Mouse (Mus musculus): ENCODE results near the gene Ptprh. TPM values are rescaled to one million over a fixed set of nuclear protein-coding genes. Genes with fewer than 3 reads are reported as not detected.
"Not testable (repeated sequence)": the region's sequence is repeated elsewhere in the genome, so short reads cannot be mapped to it uniquely, and the experiment has no call there.

Gene Ptprh
- polyA plus RNA-seq, 1 experiment from 2014 or later: not detected

- no peaks in the 10 kb centered on the region for H3K4me1 ChIP-seq (ENCODE audit: insufficient read depth)
- no peak overlapping the region for H3K4me3 ChIP-seq (ENCODE audit: low read depth, low read length)
- WGBS: 73% methylated on average over 12 of the region's 12 CpGs
- H3K9ac ChIP-seq: no peak overlapping the region
- H3K27ac ChIP-seq (ENCODE audit: low read depth): no peak overlapping the region
- no peaks in the 10 kb centered on the region for H3K36me3 ChIP-seq (ENCODE audit: insufficient read depth)
- H3K4me2 ChIP-seq: no peak overlapping the region
- no peak for ATAC-seq (ENCODE audit: insufficient read depth)
- no peak for TF ChIP-seq CTCF (IDR thresholded peaks at IDR 0.05; ENCODE audit: low read depth)
- no peaks in the 10 kb centered on the region for H3K27me3 ChIP-seq (ENCODE audit: insufficient read depth, low read length)
- no peak for DNase-seq
- no peaks in the 10 kb centered on the region for H3K9me3 ChIP-seq (ENCODE audit: low read depth, low read length)
Measured at GRCm38 (mm10) chr7:4611921-4612341, 8.1 kb upstream of the Ptprh start.

DNA sequence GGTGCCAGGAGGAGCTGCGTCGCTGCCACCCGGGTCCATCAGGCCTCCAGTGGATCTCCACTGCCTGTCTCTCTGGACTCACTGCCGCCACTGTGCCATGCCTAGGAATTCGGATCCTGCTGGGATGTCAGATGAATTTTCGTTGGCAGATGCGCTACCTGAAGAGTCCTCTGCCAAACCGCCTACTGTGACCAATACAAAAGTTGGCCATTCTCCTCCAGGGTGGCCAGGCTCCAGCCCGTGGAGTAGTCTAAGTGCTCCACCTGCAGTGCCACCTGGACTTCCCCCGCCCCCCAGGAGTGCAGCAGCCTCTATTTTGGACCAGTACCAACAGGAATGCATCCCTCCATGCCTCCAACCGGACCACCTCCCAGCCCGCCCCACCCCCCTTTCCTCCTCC is 7.7 kb upstream of the Ptprh start:
- ATAC-seq (ENCODE audit: insufficient read depth) (no peak), DNase-seq (no peak)
- Histone ChIP-seq H3K9me3 (ENCODE audit: low read depth, low read length) (no peaks in the 10 kb centered on the region), H3K36me3 (ENCODE audit: insufficient read depth) (no peaks in the 10 kb centered on the region), H3K4me3 (ENCODE audit: low read depth, low read length) (no peak overlapping the region), H3K4me2 (no peak overlapping the region), H3K9ac (no peak overlapping the region), H3K4me1 (ENCODE audit: insufficient read depth) (no peaks in the 10 kb centered on the region), H3K27ac (ENCODE audit: low read depth) (no peak overlapping the region), H3K27me3 (ENCODE audit: insufficient read depth, low read length) (no peaks in the 10 kb centered on the region)
- no peak for TF ChIP-seq CTCF (IDR thresholded peaks at IDR 0.05; ENCODE audit: low read depth)
- WGBS: 78% methylated on average over 12 of the region's 12 CpGs

- no peak for TF ChIP-seq CTCF (IDR thresholded peaks at IDR 0.05; ENCODE audit: low read depth)
- Histone ChIP-seq H3K27ac (ENCODE audit: low read depth) (no peak overlapping the region), H3K4me3 (ENCODE audit: low read depth, low read length) (no peak overlapping the region), H3K27me3 (ENCODE audit: insufficient read depth, low read length) (no peaks in the 10 kb centered on the region), H3K4me2 (no peak overlapping the region), H3K9ac (no peak overlapping the region), H3K4me1 (ENCODE audit: insufficient read depth) (no peaks in the 10 kb centered on the region), H3K36me3 (ENCODE audit: insufficient read depth) (no peaks in the 10 kb centered on the region), H3K9me3 (ENCODE audit: low read depth, low read length) (no peaks in the 10 kb centered on the region)
- no peak for ATAC-seq (ENCODE audit: insufficient read depth)
- DNase-seq: no peak
- 56% methylated on average over 5 of the region's 5 CpGs for WGBS
Measured at GRCm38 (mm10) chr7:4608002-4608401, 4.2 kb upstream of the Ptprh start.

DNA sequence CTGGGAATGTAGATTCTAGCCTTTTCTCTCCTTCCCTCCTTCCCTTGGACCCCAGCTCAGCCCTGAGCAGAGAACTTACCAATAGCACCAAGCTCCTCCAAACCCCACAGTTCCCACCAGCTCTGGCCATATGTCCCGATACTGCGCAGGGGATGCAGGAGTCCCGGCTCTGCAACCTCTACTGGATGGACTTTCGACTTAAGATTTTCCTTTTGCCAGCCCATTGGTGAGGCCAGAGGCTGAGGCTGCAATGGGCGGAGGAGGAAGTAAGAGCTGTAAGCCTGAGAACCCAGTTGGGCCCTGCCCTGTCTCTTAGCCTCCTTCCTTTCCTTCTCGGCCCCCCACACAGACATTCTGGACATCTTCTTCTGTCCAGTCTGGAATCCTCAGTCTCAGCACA is 872 bp downstream of the Ptprh start:
- no peak for TF ChIP-seq CTCF (IDR thresholded peaks at IDR 0.05; ENCODE audit: low read depth)
- H3K27me3 ChIP-seq (ENCODE audit: insufficient read depth, low read length): no peaks in the 10 kb centered on the region
- H3K4me1 ChIP-seq (ENCODE audit: insufficient read depth): no peaks in the 10 kb centered on the region
- no peak overlapping the region for H3K4me2 ChIP-seq
- H3K36me3 ChIP-seq (ENCODE audit: insufficient read depth): no peaks in the 10 kb centered on the region
- no peak for DNase-seq
- H3K27ac ChIP-seq (ENCODE audit: low read depth): no peak overlapping the region
- H3K9me3 ChIP-seq (ENCODE audit: low read depth, low read length): no peaks in the 10 kb centered on the region
- H3K4me3 ChIP-seq (ENCODE audit: low read depth, low read length): no peak overlapping the region
- H3K9ac ChIP-seq: no peak overlapping the region
- 86% methylated on average over 6 of the region's 6 CpGs for whole genome bisulfite sequencing
- no peak for ATAC-seq (ENCODE audit: insufficient read depth)

GRCm38 (mm10) chr7:4597046-4597445 is 6.8 kb downstream of the Ptprh start:
- DNase-seq: not testable (repeated sequence)
- 65% methylated on average over 4 of the region's 4 CpGs for WGBS

GRCm38 (mm10) chr7:4581481-4581880 is 22.4 kb downstream of the Ptprh start:
- not testable (repeated sequence) for H3K4me3 ChIP-seq (ENCODE audit: low read depth, low read length); H3K27me3 ChIP-seq (ENCODE audit: insufficient read depth, low read length); H3K9ac ChIP-seq; H3K9me3 ChIP-seq (ENCODE audit: low read depth, low read length); H3K27ac ChIP-seq (ENCODE audit: low read depth); ATAC-seq (ENCODE audit: insufficient read depth); H3K4me2 ChIP-seq; H3K4me1 ChIP-seq (ENCODE audit: insufficient read depth); DNase-seq; H3K36me3 ChIP-seq (ENCODE audit: insufficient read depth)
- 88% methylated on average over 3 of the region's 3 CpGs for WGBS

More at GRCm38 (mm10) chr7:4597046-4597445, 6.8 kb downstream of the Ptprh start:
- not testable (repeated sequence) for H3K36me3 ChIP-seq (ENCODE audit: insufficient read depth); H3K4me2 ChIP-seq; H3K4me1 ChIP-seq (ENCODE audit: insufficient read depth); H3K9me3 ChIP-seq (ENCODE audit: low read depth, low read length); H3K4me3 ChIP-seq (ENCODE audit: low read depth, low read length); H3K9ac ChIP-seq; H3K27me3 ChIP-seq (ENCODE audit: insufficient read depth, low read length); H3K27ac ChIP-seq (ENCODE audit: low read depth); ATAC-seq (ENCODE audit: insufficient read depth)

DNA sequence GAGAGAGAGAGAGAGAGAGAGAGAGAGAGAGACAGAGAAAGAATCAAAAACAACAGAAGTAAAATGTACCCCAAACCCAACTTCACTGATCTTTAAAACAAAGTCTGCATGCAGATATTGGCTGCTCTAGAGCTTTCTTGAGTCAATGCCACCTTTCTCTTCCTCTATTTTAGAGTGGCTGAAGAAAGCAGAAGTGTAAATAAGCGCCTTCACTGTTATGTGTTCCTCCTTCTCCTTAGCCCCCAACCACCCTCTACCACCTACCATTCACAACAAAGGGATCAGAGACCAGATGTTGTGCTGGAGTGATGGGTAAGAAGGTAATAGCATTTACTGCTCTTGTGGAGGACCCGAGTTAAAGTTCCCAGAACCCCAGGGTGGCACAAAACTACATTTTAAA is 31.5 kb downstream of the Ptprh start:
- H3K9ac ChIP-seq; H3K9me3 ChIP-seq (ENCODE audit: low read depth, low read length); H3K4me2 ChIP-seq; ATAC-seq (ENCODE audit: insufficient read depth); DNase-seq; H3K27me3 ChIP-seq (ENCODE audit: insufficient read depth, low read length); H3K27ac ChIP-seq (ENCODE audit: low read depth); H3K4me3 ChIP-seq (ENCODE audit: low read depth, low read length); H3K4me1 ChIP-seq (ENCODE audit: insufficient read depth); H3K36me3 ChIP-seq (ENCODE audit: insufficient read depth): not testable (repeated sequence)
- 42% methylated on average over 2 of the region's 2 CpGs for WGBS

DNA sequence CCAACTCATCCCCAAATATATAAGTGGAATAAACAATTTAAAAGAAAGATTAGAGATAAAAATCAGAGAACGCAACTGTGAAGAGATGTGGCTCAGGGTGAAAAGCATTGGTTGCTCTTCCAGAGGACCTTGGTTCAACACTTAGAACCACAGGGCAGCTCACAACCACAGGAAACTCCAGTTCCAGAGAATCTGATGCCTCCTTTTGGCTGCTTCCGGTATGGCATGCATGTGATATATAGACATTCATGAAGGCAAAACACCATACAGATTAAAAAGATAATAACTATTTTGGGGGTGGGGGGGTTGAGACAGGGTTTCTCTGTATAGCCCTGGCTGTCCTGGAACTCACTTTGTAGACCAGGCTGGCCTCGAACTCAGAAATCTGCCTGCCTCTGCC is 41.2 kb downstream of the Ptprh start:
- no peak overlapping the region for H3K4me3 ChIP-seq (ENCODE audit: low read depth, low read length)
- H3K27ac ChIP-seq (ENCODE audit: low read depth): no peak overlapping the region
- no peaks in the 10 kb centered on the region for H3K9me3 ChIP-seq (ENCODE audit: low read depth, low read length)
- H3K4me2 ChIP-seq: no peak overlapping the region
- no peaks in the 10 kb centered on the region for H3K4me1 ChIP-seq (ENCODE audit: insufficient read depth)
- ATAC-seq (ENCODE audit: insufficient read depth): no peak
- no peak for TF ChIP-seq CTCF (IDR thresholded peaks at IDR 0.05; ENCODE audit: low read depth)
- H3K9ac ChIP-seq: no peak overlapping the region
- no peaks in the 10 kb centered on the region for H3K36me3 ChIP-seq (ENCODE audit: insufficient read depth)
- WGBS: 85% methylated on average over 3 of the region's 3 CpGs
- no peaks in the 10 kb centered on the region for H3K27me3 ChIP-seq (ENCODE audit: insufficient read depth, low read length)
- DNase-seq: no peak

Data from lung, embryonic 14.5 days (tissue).